Mouse (Mus musculus) cerebellum, postnatal 25 days (tissue): ENCODE results near the gene Klc1.

Experiments
- DNase-seq, 2 experiments: peaks; one replicate each; pipeline ENCODE4 v3.0.0; 2021; ENCODE audit warnings: mixed read lengths in 2 of 2

The Klc1 gene

GRCm38 (mm10) chr12:111774156-111774555, 15.5 kb downstream of the Klc1 start:
- DNase-seq = no peak

DNA sequence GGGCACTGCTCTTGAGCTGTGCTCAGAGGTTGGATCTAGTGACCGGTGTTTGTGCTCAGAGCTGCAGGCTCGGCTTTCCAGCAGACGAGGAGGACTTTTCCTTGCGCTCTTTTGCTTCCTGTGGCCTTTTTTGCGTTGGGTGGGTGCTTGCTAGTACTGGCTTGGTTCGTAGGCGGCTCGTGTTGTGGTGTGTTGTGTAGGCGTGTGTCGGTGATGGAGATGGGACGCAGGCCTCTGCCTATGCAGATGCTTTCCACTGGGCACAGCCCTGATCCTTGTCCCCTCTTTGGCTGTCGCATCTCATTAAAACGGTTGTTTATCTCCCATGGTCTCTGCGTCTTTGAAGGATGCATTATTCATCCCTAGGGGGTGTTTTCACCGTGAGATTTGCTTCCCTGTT, 16.2 kb downstream of the Klc1 start:
- DNase-seq = no peak

GRCm38 (mm10) chr12:111777919-111778318, 19.3 kb downstream of the Klc1 start:
- no peak for DNase-seq

- no peak for DNase-seq
Observed at GRCm38 (mm10) chr12:111779544-111779943, 20.9 kb downstream of the Klc1 start.

DNA sequence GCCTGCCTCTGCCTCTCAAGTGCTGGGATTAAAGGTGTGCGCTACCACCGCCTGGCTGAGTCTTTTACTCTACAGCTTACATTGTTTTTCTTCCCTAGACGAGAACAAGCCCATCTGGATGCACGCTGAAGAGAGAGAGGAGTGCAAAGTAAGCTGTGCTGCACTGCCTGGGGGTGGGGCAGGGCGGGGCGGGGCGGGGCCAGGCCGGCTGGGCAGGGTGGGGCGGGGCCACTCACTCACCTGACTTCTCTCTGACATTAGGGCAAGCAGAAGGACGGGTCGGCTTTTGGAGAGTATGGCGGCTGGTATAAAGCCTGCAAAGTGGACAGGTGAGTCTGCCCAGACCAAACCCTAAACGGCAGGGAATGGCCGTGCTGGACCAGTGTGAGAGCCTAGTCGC, 26.5 kb downstream of the Klc1 start:
- no peak for DNase-seq

- no peak for DNase-seq
Observed at GRCm38 (mm10) chr12:111787015-111787414, 28.4 kb downstream of the Klc1 start.

DNA sequence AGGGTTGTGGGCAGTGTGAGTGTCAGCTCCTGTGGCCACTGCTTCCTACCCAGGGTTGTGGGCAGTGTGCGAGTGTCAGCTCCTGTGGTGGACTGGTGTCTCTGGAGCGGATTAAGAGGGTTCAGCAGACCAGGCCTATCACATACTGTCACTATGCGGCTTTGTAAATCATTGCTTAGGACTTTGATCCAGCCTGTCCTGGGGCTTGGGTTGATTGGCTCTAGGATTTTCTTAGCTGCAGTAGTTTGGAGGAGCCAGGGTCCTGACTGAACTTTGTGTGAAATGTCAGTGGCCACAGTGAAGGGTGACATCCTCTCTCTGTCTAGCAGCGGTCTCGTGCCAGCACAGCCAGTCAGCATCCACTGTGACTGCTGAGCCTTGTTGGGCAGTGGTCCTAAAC, 31.4 kb downstream of the Klc1 start:
- DNase-seq = no peak

- DNase-seq = no peak
Observed at GRCm38 (mm10) chr12:111790631-111791030, 32.0 kb downstream of the Klc1 start.

- no peak for DNase-seq
Observed at GRCm38 (mm10) chr12:111791474-111792104, 32.9 kb downstream of the Klc1 start.

GRCm38 (mm10) chr12:111794102-111794501, 35.5 kb downstream of the Klc1 start:
- DNase-seq = peak; percentile 59 to 73

- DNase-seq = no peak
Observed at GRCm38 (mm10) chr12:111794526-111795179, 36.0 kb downstream of the Klc1 start.

DNA sequence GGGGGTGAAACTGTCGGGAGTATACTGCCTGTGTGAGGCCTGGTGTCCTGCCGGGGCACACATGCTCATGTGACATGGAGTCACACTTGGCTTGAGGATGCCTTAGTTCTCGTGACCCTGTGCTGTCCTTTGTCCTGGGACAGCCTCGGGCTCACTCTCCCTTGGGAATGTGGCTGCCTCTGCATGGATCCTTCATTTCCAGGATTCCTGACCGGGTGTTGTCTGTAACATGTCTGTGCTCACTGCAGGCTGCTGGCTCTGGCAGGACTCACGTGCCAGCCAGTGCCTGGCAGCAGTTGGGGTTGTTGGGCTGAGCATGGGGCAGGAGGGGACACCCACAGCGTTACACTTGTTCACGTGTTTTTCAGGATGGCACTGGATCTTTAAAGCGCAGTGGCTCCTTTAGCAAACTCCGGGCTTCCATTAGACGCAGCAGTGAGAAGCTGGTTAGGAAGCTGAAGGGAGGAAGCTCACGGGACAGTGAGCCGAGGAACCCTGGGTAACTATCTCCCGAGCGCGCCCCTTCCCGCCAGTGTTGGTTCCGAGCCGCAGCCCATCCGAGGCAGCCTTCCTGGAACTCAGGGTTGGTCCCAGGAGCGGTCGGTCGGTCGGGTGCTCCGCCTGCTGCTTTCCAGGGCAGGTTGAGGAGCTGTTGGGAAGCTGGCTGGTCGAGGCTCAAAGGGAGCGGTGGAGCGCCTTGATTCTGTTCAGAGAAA, 36.7 kb downstream of the Klc1 start:
- peak; percentile 76 to 79 for DNase-seq

DNA sequence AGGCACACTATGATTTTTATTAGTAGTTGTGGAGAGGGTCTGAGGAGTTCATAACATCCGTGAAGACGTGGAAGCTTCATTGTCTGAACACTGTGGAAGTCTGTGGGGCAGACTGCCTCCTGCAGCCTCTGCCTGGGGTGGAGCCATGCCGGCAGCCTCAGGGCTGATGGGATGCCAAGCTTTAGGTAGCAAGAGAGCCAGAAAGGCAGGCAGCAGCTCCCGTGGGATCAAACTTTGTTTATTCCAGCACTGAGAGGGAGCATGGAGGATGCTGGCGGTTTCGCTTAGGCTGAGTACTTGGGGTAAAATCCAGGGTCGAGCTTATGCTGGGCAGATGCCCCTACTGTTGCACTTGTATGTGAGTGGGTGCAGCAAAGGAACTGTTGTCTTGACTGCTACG, 38.6 kb downstream of the Klc1 start:
- no peak for DNase-seq

DNA sequence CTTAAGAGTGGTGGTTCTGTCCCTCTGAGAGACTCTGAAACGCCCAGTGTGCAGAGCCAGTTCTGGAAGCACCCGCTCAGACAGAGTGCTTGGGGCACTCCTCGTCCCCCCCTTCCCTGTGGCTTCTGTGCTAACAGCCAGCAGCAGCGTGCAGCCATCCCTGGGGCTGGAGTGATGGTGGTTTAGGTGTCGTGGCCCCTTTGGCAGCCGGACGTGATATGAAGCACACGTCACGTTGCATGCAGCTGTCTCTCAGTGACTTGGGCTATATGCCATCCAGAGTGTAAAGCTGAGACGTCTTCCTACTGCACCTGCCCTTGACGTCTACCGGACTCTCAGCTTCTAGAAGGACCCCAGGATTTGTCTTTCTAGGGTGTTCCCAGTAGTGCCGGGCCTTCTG, 39.8 kb downstream of the Klc1 start:
- DNase-seq = no peak

GRCm38 (mm10) chr12:111800459-111801183, 42.0 kb downstream of the Klc1 start:
- DNase-seq = no peak

DNA sequence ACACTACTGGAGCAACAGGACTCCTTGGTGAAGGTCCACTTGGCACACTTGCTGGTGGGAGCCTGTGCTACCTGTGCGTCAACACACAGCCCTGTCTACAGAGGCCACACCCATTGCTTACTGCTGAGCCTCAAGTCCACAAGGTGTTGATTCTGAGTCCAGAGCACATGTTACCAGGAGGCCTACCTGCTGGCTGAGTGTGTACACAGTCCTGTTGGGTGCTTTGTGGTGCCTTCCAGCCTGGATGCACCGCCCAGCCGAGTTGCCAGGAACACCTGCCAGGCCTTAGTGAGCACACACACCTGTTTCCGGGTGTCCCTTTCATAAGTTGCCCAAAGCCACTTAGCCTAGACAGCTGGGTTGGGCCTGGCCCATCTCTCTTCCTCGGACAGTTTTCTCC, 44.9 kb downstream of the Klc1 start:
- DNase-seq = no peak

DNA sequence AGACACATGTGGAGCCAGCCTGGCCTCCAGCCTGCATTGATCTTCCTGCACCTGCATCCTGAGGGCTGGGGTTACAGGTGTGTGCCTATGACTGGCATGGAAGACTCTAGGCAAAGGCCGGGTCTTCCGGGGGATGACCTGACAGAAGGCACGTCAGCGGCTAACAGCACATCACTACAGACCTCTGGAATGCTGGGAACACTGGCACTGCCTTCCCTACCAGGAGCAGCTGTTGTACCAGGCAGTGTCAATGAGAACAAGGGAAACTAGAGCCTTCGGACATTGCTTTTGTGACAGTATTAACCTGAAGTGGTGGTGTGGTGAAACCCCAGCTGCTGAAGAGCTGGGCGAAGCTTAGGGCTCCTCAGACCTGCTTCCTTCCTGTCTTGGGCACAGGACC, 50.1 kb downstream of the Klc1 start:
- no peak for DNase-seq

DNA sequence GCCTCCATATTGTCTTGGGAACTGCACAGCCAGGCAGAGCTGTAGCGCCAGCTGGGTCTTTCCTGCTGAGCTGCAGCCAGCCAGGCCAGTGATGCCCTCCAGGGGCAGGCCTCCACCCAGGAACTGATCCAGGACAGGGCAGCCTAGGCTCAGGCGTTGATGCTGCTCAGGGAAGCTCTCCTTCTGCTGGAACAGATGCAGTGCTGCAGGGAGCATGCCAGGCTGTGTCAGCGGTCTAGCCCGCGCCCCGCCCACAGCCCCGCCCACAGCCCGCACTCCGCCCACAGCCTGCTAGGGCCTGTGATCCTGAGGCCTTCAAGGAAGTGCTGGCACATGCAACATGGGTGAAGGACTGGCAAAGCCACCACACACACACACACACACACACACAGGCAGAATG, 51.1 kb downstream of the Klc1 start:
- peak; percentile 80 to 86 for DNase-seq

DNA sequence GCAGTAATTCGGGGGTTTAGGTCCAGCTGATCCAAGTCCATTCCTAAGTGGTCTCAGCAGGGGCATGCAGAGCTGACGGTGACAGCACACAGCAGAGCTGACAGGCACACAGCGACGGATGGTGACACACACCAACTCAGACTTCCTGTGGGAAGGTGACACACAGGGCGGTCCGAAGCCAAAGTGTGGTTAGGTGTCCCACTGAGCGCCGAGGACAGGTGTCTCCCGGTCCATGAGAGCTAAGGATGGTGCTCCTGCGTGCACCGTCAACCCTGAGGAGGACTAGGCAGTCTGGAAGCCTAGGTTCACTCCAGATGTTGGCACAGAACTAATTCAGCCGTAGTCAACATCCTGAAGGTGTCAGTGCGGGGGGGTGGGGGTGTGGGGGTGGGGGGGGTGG, 53.4 kb downstream of the Klc1 start:
- no peak for DNase-seq

DNA sequence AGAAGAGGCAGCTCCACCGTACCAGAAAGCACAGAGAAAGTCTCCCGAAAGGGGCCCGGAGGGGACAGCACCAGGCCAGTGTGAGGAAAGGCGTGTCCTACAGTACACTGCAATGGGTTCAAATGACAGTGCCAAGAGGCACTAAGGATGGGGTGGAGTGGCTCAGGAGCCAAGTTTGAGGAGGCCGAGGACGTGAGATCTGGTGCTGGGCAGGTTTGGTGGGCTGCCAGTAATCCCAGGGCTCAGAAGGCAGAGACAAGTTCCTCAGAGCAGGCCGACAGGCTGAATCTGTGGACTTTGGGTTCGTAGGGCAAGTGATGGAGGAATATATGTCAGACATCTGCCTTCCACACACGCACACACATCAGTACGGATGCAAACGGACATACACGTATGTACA, 54.0 kb downstream of the Klc1 start:
- DNase-seq = no peak

DNA sequence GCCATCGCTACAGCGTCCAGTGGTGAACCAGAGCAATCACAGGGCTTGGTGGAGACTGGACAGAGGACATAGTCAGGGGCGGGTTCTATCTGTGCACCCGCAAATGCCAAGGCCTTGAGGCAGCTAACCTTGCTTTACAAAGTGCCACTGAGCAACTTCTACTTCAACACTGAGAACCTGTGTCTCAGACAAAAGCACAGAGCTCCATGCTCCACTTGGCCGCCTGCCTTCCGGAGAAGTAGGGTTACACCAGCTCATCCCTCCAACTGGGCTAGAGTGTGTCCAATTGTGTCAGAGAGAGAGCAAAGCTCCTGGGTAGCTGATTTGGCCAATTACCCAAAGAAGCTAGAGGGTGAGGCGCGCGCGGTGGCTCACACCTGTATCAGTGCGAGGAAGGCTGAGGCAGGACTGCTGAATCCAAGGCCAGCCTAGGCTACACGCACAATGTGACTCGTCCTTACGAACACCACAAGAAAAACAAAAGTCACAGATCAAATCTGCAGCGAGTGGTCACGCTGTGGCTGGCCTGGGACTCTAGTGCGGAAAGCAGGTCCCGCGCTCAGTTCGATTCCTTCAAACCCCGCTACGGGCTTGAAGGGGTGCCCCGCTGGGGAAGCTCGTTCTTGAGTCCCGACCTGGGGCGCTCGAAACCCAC, 54.6 kb downstream of the Klc1 start:
- no peak for DNase-seq

DNA sequence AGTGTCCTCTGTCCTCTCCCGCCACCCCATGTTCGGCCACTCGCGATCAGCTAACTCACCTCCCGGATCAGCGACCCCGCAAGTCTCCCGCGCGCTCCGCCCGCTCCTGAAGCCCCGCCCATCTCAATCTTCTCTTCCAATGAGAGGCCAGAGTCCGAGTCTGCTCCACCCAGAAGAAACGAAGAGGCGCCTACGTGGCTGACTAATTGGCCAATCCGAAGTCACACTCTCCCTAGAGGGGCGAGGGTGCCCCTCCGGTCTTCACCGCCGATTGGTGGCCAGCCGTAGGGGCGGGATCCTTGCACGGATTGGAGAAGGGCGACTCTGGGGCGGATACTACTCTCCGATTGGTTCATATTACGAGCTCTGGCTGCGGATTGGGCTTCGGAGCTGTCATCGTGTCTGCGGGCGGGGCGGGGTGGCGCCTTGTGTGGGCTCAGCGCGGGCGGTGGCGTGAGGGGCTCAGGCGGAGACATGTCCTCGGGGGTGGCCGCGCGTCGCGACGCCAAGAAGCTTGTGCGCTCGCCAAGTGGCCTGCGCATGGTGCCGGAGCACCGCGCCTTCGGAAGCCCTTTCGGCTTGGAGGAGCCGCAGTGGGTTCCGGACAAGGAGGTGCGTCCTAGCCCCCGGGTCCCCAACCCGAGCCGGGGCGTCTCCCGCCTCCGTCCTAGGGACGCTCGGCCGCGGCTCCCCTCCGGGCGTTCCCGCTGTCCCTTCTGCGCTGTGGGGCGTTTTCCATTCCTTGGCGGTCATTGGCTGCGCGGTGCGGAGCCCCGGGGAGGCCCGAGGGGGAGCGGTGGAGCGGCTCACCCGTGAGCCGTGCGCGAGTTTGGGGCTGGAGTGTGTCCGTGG, 55.3 kb downstream of the Klc1 start, which contains the start of the genes Xrcc3 and Zfyve21:
Gene Xrcc3, minus strand, starts transcription at position 108 of the 852 bp plus-strand sequence.
Gene Zfyve21, plus strand, starts transcription at position 405 of the 852 bp plus-strand sequence.
- DNase-seq = peak; percentile 94 to 97
